Mouse (Mus musculus) midbrain, embryonic 10.5 days (tissue): ENCODE data around the gene Gm28047. TPM values are rescaled to one million over a fixed set of nuclear protein-coding genes. Genes with fewer than 3 reads are reported as not detected.

ENCODE experiments used
- DNase-seq: peaks from one replicate; pipeline ENCODE4 v3.0.0-alpha.2; 2017; ENCODE audit warnings: low spot score
- H3K27ac ChIP-seq: fragments of 300-500 bp; sonication (generic); replicated peaks from 2 replicates; pipeline ENCODE4 v1.5.1; 2016; ENCODE audit warnings: mild to moderate bottlenecking
- H3K27me3 ChIP-seq: fragments of 300-500 bp; sonication (generic); 2 replicates; pipeline ENCODE4 v1.6.1; 2016; ENCODE audit warnings: low read depth, mild to moderate bottlenecking; ENCODE audit not compliant: poor library complexity, severe bottlenecking
- H3K36me3 ChIP-seq: fragments of 300-500 bp; sonication (generic); 2 replicates; pipeline ENCODE4 v1.6.1; 2016; ENCODE audit warnings: mild to moderate bottlenecking, moderate library complexity
- H3K4me1 ChIP-seq: fragments of 300-500 bp; sonication (generic); 2 replicates; pipeline ENCODE4 v1.6.1; 2016
- H3K4me3 ChIP-seq: fragments of 300-500 bp; sonication (generic); 2 replicates; pipeline ENCODE4 v1.5.1; 2016; ENCODE audit warnings: mild to moderate bottlenecking, moderate library complexity
- H3K9me3 ChIP-seq: fragments of 300-500 bp; sonication (generic); replicated peaks from 2 replicates; pipeline ENCODE4 v1.6.1; 2016; ENCODE audit warnings: mild to moderate bottlenecking
- WGBS: fragments of 180-500 bp; shearing (Covaris S2); methylation state at CpG from one replicate; pipeline ENCODE4 v1.1.7; 2016; 5-methylcytosine and 5-hydroxymethylcytosine counted together
- microRNA counts: library from miRNA; unstranded; fragments of <30 nt; microRNA quantifications from one replicate; lab custom pipeline; 2017
- microRNA-seq: library from miRNA; unstranded; fragments of <30 nt; microRNA quantifications from one replicate; pipeline ENCODE4, GENCODE M21; 2017
- polyA plus RNA-seq: library from polyadenylated mRNA; unstranded; fragments of >200 nt; fragmentation: Nextera tagmentation; extraction: Ambion mirVana; gene quantifications from 2 replicates; pipeline ENCODE4 v1.2.1, GENCODE M21; 2016

Gm28047 gene
- polyA plus RNA-seq, 1 experiment from 2014 or later, result not detected

DNA sequence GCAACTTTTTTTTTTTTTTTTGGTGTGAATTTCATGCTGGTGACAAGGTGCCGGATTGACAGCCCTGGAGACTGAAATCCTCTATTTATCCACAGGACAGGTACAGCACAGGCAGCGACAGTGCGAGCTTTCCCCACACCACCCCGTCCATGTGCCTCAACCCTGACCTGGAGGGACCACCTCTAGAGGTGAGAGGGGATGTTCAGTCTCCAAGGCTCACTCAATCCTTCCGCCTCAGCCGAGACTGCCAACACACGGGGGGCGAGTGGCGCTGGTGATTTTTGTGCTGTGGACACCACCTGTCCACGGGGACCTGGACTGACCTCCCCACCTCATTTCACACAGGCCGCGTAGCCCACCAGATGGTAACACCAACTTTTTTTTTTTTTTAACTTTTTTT is 139.0 kb downstream of the Gm28047 start:
- Histone ChIP-seq H3K27me3 (no peaks in the 10 kb centered on the region), H3K9me3 (no peaks in the 10 kb centered on the region), H3K4me3 (no peak overlapping the region), H3K27ac (no peak overlapping the region), H3K36me3 (peaks cover 99% of the 10 kb centered on the region), H3K4me1 (no peaks in the 10 kb centered on the region)
- WGBS, result 89% methylated on average over 12 of the region's 12 CpGs
- no peak for DNase-seq

DNA sequence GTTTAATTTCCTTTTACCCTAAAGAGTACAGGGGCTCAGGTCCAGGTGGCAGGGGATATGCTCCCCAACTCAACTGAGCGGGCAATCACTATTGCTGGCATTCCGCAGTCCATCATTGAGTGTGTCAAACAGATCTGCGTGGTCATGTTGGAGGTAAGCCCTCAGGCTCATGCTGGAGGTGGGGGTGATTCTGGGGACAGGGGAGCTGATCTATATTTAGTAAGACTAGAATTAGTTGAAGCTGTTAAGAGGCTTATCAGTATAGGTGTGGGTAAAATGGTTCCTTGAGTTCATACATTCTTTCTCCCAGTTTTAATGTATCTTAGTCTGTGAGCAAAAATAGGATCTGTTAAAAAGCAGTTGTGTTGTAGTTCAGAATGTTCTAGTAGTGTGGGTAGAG is 141.7 kb downstream of the Gm28047 start:
- Histone ChIP-seq H3K4me3 (no peak overlapping the region), H3K27ac (no peak overlapping the region), H3K4me1 (no peaks in the 10 kb centered on the region), H3K9me3 (no peaks in the 10 kb centered on the region), H3K36me3 (peaks cover 97% of the 10 kb centered on the region), H3K27me3 (no peaks in the 10 kb centered on the region)
- no peak for DNase-seq
- WGBS, result 95% methylated on average over 3 of the region's 3 CpGs

DNA sequence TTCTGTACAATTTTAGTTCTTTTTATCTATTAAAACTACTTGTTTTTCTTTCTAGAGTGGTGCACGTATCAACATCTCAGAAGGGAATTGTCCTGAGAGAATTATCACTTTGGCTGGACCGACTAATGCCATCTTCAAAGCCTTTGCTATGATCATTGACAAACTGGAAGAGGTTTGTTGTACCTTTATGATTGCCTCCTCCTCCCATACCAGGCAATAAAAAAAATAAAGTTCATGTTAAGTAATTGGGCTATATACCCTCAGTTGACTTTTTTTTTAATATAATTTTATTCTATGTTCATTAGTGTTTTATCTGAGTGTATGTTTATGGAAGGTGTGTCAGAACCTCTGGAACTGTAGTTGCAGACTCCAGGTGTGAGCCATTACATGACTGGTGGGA is 150.3 kb downstream of the Gm28047 start:
- no peak for DNase-seq
- Histone ChIP-seq H3K9me3 (no peaks in the 10 kb centered on the region), H3K27ac (no peak overlapping the region), H3K4me3 (no peak overlapping the region), H3K27me3 (no peaks in the 10 kb centered on the region), H3K36me3 (peaks cover 68% of the 10 kb centered on the region), H3K4me1 (peaks cover 20% of the 10 kb centered on the region)
- 91% methylated on average over 2 of the region's 2 CpGs for WGBS

MicroRNAs within 50 kb of the gene (microRNA counts, 519-probe panel; counts per million panel counts)
- not detected for microRNA mmu-miR-688 (lab: Ali Mortazavi, UCI)

Small RNAs within 50 kb of the gene (microRNA-seq; reads per million reads assigned to microRNA genes)
- not detected for gene Mir688

Other genes with a start within 250 kb of the Gm28047 start
- gene Sp1, start 218.9 kb downstream of the Gm28047 start, polyA plus RNA-seq, result 7.9 and 8.9 TPM in 2 replicates
- gene Amhr2, start 179.7 kb downstream of the Gm28047 start, polyA plus RNA-seq, result 0.10 and 0.50 TPM in 2 replicates
- 75.7 and 82.3 TPM in 2 replicates for gene Prr13, start 166.0 kb downstream of the Gm28047 start, polyA plus RNA-seq
- gene Pcbp2, start 154.5 kb downstream of the Gm28047 start, polyA plus RNA-seq, result 194 and 201 TPM in 2 replicates
- 3.5 TPM in 1 of 2 replicates, not detected in the other for gene Gm10337, start 121.3 kb downstream of the Gm28047 start, polyA plus RNA-seq
- 23.4 and 31.8 TPM in 2 replicates for gene Map3k12, start 108.0 kb downstream of the Gm28047 start, polyA plus RNA-seq
- 133 and 143 TPM in 2 replicates for gene Tarbp2, start 106.9 kb downstream of the Gm28047 start, polyA plus RNA-seq
- 2.0 and 2.9 TPM in 2 replicates for gene Npff, start 100.1 kb downstream of the Gm28047 start, polyA plus RNA-seq
- gene Atf7, start 397 bp upstream of the Gm28047 start, polyA plus RNA-seq, result 14.9 and 21.8 TPM in 2 replicates
- gene Atp5g2, start 47.3 kb upstream of the Gm28047 start, polyA plus RNA-seq, result 62.3 and 73.7 TPM in 2 replicates
- gene Calcoco1, start 97.1 kb upstream of the Gm28047 start, polyA plus RNA-seq, result 26.0 and 31.1 TPM in 2 replicates